Mouse (Mus musculus) right cerebral cortex, postnatal 14 days (tissue): ENCODE measurements around the gene Dpy19l1.
A peak's percentile ranks its signal among the peaks of the same experiment; 100 is the strongest.

ENCODE experiments used
- DNase-seq: peaks from one replicate; pipeline ENCODE4 v3.0.0; 2022

The Dpy19l1 gene

DNA sequence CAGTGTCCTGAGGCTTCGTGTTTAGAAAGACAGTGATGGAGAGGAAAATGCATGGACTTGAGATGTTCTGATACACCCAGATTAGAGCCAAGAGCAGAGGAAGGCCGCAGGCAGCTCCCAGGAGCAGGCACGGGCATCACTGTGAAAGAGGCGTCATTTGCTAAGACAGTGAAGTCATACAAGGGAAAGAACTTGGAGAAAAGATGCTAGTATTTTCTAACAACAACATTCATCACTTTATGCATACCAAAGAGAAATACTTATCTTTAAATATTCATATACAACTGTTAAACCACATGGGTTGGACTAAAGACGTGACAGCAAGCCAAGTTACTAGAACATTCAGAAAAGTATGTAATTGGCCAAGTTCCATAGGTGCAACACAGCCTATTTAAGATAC, 35.8 kb downstream of the Dpy19l1 start:
- DNase-seq: no peak

DNA sequence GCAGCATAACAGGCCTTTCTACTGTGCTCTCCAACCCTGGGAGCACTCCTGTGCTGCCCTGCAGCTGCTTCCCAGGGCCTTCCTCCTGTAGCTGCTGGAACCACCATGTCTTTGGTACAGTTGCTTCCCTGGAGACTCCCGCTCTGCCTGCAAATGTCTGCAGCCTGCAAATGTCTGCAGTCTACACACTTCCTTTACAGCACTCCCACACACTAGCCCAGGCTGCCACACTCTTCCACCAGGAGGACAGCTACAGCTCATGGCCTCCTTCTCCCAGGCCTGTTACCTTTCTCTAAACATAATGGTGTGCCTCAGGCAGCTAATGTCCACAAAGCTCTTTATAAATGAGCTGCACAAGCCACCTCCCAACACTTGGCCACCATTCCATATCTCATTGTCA, 36.3 kb downstream of the Dpy19l1 start:
- DNase-seq: no peak

DNA sequence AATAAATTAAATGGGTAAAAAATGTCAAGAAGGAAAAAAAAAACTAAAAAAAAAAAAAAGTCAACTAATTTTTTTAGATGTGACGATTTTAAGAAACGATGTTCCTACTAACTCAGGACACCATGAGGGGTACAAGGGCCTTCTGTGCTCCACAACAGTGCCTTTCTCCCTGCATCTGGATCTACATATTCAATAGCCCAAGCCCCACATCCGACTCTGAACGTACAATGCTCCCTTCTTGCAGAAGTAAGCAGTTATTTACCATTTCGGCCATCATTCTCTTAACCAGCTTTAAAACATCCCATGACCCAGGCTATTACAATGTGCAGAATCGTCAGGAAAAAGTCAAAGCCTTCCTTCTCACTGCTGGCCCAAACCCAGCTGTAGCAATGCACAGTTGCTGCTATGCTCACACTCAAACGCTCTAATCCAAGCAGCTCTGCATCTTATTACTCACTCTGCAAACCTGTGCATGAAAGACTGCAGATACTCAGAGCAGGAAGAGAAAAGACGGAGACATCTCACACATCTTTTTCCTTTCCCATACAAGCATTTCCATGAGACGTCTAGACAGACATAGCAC, 41.5 kb downstream of the Dpy19l1 start:
- no peak for DNase-seq

DNA sequence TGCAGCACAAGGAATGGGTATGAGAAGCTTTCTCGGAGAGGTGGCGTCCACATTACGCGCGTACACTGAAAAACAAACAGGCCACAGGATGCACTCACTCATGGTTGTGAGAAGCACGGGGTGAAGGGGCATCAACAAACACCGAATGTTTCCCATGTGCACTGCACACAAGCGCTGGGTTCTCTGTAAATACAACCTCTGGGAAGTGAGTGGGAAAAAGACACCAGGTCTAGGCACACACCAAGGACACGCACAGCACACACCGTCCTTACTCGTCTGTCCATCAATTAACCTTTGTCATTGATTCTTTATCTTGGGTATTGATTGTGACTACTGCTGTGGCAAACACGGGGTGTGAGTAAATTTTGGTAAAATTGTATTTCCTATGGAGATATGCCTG, 49.1 kb downstream of the Dpy19l1 start:
- no peak for DNase-seq

DNA sequence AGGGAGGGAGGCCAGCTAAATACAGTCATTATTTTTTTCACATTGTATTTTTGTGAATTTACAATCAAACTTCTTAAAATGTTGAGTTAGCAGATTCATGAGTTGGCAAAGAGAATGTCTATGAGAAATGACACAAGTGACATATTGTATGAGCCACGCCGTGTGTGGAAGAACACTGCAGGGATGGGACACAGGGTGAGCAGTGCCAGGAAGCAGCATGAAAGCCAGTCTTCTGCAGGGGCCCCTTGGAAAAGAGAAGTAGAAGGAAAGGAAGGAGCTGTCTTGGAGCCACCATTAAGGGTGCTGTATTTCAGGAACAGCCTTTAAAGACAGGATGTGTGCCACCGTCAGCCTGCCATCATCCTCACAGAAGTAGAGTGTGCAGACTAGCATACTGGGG, 52.0 kb downstream of the Dpy19l1 start:
- DNase-seq: no peak

DNA sequence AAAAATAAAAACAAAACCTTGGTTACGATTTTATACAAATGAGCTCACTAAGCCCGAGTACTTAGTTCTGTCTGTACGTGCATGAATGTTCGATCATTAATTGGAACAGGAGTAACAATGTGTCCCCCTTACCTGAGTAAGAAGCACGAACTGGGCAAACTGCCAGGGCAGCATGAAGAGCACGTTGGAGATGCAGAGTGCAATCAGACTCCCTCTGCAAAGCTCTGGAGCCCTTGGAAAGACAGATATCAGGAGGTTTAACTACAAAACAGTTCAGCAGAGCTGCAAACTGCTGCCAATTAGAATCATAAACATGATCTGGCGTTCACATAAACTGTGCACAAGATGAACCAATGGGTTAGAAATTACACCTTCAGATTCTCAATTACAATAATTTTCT, 52.4 kb downstream of the Dpy19l1 start:
- no peak for DNase-seq

DNA sequence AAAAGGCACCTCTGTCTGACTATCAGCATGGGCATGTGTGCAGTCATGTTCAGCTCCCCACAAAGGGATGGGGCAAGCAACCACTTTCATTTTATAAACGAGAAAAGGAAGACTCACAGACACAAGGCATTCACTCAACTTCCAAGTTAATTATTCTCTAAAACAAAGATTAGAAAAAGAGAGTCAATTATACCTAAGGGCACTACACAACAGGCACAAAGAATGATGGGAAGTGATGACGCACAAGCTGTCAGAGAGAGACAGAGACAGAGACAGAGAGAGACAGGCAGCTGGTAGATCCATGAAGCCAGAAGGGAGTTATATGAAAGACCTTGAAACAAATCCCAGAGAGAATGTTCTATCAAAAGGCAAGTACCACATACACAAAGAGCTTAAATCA, 68.0 kb downstream of the Dpy19l1 start:
- DNase-seq: no peak

DNA sequence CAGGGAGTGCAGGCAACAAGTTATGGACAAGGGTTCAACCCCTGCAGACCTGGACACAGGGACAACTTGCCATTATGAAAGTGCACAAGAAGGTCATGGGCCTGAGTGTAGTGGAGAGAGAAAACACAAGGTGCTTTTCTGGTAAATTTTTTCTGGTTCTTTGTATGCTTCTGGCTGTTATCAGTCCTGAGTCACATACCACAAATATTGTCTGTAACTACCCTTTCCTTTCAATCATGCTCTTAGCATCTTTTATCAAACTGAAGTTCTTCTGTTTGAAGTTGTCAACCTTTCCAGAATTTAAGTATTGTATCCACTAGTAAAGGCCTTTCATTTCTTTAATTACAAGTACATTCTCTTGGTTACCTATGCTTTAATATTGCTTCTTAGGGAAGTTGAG, 73.2 kb downstream of the Dpy19l1 start:
- no peak for DNase-seq

DNA sequence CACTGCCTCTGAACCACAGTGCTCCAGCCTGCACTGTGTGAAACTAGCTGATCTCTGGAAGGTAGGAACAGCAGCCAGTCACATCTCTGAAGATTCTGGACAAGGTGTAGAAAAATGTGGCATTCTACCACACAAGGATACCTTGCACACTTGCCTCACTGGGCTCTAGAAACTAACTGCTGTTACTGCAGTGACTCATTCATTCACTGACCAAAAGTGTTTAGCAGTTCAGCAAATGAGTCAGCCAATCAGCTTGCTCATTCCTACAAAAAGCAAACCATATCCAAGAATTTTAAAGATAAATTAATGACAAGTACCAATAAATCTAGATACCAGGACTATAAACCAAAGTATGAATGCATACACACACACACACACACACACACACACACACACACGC, 77.3 kb downstream of the Dpy19l1 start:
- no peak for DNase-seq

DNA sequence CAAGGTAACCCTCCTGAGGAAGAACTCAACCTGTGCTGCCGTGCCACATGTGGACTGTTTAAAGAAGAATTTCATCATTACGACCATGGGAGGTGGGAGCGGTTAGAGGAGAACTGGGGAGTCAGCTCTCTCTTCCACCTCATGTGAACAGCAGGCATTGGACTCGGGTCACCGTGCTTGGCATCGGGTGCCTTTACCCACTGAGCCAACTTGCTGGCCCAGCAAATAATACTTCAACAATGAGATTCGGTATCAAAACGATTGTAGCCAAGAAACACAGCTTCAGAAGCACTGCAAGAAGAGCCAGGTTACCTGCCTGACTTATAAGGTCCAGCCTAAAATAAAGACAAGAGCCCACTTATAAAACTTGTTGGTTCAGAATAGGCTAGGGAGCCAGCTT, 79.7 kb downstream of the Dpy19l1 start:
- no peak for DNase-seq

DNA sequence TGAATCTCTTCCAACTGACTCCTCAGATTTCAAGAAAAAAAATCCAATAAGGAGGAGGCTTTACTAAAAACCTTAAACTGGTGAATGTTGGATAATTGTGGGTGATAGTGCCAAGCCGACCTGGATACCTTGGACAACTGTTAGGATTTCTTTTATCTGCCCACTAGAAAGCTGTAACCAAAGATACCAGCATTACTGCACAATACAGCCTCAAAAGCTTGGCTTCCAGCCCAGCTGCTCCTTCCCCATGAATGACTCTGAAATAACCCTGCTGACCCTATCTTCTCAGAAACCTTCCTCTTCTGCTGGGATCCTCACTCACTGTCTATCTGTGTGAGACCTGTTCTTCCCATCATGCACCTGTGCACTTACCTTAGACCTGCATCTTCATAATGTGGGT, 81.1 kb downstream of the Dpy19l1 start:
- no peak for DNase-seq

DNA sequence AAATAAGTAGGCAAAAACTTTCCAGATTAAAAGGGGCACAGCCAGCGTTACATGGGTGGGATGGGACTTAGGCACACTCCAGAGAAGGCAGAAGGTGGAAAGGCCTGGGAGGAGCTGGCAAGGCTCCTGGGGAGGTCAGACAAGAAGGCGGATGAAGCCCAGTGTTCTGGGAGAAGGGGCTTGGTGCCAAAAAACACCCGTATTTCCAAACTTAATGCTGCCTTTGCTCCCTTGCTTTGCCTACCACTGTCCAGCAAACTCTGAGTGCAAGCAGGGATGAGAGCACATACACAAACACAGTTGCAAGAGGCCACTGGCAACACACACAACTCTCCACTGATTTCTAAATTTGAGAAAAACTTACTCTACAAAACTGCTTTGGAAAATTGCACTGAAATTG, 81.7 kb downstream of the Dpy19l1 start:
- no peak for DNase-seq

DNA sequence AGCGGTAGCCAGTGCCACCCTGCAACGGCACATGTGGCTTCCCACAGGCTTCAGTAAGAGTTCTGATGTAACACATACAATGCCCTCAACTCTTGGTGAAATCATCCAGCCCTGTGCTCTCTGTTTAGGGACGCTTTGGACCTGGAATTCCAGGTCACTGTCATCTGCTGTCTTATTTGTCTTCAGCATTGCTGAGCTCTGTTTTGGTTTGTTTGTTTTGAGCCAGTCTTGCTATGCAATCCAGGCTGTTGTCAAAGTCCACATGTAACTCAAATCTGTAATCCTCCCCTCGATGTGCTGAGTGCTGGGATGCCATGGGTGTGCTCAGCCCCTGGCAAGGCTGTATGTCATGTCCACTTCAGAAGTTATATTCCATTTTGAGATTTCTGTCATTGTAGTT, 82.8 kb downstream of the Dpy19l1 start:
- DNase-seq: no peak

DNA sequence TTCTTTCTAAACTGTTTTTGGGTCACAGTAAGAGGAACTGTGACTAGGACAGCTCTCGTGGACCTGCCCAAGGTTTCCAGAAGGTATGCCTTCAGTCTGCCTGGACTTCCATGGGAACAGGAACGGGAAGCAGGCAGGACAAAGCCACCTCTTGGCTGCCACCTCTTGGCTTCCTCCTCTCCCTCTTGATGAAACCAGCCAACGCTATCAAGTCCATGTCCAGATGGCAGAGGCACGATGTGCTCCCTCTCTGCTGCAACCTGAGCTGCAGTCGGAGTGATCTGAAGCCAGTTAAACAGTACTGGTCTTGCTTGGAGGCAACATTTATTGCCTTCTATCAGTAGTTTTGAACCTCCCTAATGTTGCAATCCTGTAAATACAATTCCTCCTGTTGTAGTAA, 84.7 kb downstream of the Dpy19l1 start:
- no peak for DNase-seq

DNA sequence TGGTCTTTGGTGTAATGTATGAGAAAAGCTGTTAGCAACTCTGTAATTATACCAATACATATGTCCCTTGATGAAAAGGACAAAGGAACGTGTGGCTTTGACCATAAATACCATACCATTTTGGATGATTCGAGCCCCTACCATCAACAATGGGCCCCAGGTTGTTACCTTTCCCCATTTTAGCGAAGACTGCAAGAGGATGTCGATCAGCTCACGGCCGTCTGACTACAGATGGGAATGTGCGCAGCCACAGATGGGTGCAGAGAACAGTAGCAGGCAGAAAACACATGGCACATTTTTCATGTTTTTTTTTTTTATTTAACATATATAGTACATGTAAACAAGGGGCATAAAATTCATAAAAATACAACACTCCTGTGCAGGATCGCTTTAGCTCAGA, 91.5 kb downstream of the Dpy19l1 start:
- DNase-seq: no peak

DNA sequence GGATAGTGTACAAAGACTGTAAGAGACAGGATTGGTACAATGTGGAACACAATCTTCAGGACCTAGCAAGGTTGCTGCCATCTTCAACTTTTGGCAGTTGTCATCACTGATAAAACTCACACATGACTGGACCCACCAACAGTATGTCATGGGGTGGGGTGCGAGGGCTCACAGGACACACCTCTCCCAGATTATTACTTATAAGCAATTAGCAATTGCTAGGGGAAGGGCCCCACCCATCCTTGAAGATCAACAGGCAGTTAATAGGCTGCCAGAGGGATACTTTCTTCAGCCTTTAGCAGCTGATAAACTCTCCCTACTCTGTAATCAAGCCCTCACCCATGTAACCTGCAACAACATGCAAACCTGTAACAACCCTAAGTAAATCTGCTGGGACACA, 92.5 kb downstream of the Dpy19l1 start:
- DNase-seq: no peak

DNA sequence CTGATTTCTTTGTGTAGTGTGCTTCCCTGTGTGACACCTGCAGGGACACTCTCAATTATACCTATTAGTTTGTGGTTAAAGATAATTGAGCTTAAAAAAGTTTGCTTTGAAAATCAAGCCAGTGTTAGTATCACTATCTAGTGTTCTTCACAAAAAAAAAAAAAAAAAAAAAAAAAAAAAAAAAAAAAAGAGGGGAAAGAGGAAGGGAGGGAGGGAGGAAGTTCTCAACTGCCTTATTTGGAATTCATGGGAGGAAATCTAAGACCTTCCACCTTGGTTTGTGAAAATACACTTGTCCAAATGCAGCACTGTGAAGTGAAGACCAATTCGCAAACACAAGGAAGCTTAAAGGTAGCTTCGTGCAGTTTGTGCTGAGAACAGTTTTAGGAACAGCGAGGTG, 94.9 kb downstream of the Dpy19l1 start:
- DNase-seq: no peak

DNA sequence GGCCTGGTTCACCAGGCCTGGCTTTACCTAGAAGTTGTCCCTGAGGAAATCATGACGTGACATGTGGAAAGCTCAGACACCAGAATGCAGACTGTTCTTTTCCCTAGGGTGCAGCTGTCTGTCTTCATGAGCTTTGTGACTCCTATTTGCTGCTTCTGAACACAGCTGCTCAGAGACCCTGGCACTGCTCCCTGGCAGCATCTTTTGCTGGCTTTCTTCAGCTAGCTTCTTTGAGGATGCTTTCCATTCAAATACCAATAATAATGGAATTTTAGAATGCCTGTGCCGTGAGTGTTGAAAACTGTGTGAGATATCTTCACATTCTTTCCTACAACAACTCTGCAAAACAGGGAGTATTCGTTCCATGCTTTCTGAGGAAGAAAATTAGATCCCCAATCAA, 108.8 kb downstream of the Dpy19l1 start:
- no peak for DNase-seq

DNA sequence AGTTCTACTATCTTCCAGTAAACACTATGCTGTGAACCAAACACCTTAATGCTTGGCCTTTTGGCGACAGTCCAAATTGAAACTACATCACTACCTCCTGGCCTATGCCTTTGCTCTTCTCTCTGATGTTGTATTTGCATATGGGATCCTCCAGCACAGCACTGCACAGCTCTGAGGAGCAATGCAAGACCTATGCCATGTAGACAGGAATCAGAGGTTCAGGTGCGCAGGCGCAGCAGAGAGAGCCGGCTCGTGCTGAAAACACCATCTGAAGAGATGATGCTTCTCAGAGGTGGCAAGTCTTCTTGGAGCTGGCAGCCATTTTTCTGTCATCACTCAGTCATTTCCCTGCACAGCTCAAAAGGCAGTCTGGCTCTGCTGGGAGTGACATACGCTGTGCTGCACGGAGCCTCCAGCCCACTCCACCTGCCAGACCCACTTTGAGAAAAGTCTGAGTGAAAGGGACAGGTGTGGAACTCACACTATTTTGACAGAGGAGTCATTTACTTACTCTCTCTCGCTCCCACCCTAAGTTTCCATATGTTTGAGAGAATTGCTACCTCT, 112.1 kb downstream of the Dpy19l1 start:
- DNase-seq: peak; percentile 7

DNA sequence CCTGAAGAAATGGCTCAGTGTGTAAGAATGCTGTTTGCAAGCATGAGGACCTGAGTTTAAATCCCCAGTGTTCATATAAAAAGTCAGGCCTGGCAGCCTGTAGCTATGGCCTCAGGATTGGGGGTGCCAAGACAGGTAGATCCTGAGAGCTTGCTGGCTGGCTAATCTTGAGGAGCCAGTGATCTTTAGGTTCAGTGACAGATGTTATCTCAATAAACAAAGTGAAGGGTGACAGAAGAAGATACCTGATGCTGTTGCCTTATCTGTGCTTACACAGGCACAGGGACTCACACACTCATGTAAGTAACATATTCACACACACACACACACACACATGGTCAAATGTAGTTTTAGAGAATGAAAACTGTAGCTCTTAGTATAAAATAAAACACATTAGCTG, 115.7 kb downstream of the Dpy19l1 start:
- DNase-seq: no peak

DNA sequence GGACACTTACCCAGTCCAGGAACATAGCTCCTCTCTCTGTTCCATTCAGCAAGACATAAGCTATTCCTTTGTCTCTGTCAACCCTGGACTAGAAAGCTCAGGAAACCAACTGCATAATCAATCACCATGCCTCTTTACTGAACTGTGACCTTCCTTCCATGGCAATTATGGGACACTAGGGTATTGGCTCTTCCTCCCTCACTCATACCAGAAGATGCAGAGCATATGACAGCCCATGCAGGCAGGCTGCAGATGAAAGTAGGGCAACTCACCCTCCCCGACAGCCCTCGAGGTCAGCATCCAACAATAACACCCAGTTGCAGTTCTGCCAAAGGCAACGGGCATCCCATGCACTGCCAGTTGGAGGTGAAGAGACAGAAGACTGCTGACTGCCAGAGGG, 123.6 kb downstream of the Dpy19l1 start:
- no peak for DNase-seq

DNA sequence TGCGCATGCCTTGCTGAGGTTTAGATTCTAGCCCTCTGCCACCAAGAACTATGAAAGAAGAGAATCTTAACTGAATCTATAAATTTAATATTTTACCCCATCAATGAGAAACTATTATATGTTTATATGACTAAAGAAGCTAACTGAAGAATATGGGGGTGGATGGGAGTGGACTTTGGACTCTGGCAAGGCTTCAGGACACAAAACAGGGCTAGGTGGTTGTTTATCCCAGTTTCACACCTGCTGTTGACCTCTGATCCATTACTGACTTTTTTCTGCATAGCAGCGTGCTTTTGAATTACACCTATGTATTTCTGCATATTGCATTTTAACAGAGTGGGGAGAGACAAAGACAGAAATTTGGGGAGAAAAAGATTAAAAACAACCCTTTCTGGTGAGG, 124.1 kb downstream of the Dpy19l1 start:
- DNase-seq: no peak
